Mouse (Mus musculus): ENCODE data around the gene Cdkn1b.

DNA sequence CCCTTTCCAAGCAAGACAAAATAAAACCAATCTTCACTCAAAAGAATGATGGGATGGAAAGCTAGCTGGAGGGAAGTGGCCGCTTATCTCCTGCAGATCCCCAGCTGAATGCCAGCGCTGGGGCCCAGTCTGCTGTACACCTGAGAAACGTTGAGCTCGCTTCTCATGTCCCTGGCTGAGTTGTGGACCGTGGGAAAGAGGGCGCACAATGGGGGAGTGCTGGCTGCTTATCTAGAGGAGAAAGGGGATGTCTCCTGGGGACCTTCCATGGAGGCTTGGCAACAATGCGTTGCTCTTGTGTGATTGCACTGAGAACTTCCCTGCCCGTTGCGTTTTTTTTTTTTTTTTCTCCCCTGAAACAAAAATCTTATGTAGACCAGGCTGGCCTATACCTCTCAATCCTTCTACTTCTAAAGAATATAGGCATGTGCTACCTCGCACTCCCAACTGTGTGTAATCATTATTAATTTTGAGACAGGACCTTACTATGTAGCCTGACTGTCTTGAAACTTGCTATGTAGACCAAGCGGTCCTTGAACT, 28.4 kb downstream of the Cdkn1b start:
- TF ChIP-seq FLI1 (IDR thresholded peaks at IDR 0.05; ENCODE audit: low read length) = no peak
- TF ChIP-seq GATA1 (IDR thresholded peaks at IDR 0.05; ENCODE audit: borderline replicate concordance, low read length) = no peak

Data from megakaryocyte, embryonic 14.5 days (primary cell).